Mouse (Mus musculus) hematopoietic stem cell, adult 5-6 weeks (primary cell): ENCODE measurements at regions not wholly inside any gene's neighbourhood (a gene's known extent, or its start where the extent isn't known, plus 50 kb on each side); places are given as distances from the start of the nearest gene placed in this dataset.

ENCODE experiments used
- ATAC-seq, 2 experiments: fragments of 125-278 bp in 1 of 2; replicated peaks in 1 of 2; 2 replicates each; pipeline ENCODE4 v1.8.0; 2016 to 2017; ENCODE audit warnings: inconsistent platforms in 2 of 2, mild to moderate bottlenecking in 2 of 2, moderate number of reproducible peaks in 2 of 2, low read depth in 1 of 2, moderate TSS enrichment in 1 of 2; ENCODE audit not compliant: low FRiP score in 2 of 2, poor library complexity in 2 of 2, severe bottlenecking in 2 of 2, insufficient read depth in 1 of 2, low TSS enrichment in 1 of 2

DNA sequence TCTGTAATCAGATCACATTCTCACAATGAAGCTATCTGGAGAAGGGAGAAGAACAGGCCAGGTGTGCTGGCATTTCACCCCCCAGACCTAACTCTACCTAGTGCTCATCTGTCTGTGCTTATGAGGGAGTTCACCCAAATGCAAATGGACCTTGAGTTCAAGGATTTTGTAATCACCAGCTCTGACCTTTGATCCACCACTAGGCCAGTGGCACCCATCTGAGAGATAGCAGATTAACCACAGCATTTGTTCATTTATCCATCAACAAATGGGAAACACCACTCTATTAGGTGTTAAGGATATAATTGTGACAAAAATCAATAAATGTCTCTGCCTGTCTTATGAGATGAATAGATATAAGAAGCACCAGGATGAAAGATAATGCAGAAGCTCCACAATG, 255.7 kb upstream of the Plxna2 start:
- ATAC-seq, result no peak

DNA sequence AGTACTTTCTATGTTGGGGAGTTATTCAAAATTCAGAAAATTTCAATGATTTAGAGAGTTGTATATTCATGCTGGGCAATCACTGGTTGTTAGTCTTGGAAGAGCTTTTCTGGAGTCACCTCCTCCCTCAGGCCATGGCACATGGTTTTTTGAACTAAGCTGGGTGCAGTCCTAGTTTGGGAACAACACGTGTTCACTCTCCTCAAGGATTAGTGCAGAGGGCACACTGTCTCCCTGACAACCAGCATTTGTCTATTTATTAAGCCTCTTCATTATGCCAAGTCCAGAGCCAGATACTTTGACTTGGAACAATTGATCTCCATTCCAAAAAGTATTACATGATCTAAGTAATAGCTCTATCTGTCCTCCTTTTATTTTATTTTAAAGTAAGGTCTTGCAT, 256.7 kb upstream of the Plxna2 start:
- no peak for ATAC-seq

- ATAC-seq, result no peak
Measured at GRCm38 (mm10) chr1:194354332-194355120, 263.5 kb upstream of the Plxna2 start.

GRCm38 (mm10) chr1:194345304-194346033, 272.5 kb upstream of the Plxna2 start:
- ATAC-seq, result no peak

- no peak for ATAC-seq
Measured at GRCm38 (mm10) chr1:194342568-194342967, 275.4 kb upstream of the Plxna2 start.

DNA sequence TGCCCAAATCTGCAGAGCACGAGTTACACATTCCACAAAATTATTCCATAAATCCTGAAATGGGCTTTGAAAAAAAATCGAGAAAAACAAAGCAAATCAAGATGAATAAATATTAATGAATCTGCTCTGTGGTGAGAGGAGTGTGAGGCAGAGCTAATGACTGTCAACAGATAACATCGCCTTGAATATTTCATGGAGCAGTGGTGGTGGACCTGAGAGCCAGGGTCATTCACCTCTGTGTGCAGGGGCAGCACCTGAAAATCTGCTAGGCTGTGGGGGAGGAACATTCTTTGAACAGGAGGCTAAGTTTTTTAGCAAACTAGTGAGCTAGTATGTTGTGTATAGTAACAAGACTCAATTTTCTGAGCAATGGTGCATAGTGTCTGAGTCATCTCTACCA, 276.3 kb upstream of the Plxna2 start:
- ATAC-seq, result no peak

- ATAC-seq, result no peak
Measured at GRCm38 (mm10) chr1:194334752-194335719, 283.0 kb upstream of the Plxna2 start.

DNA sequence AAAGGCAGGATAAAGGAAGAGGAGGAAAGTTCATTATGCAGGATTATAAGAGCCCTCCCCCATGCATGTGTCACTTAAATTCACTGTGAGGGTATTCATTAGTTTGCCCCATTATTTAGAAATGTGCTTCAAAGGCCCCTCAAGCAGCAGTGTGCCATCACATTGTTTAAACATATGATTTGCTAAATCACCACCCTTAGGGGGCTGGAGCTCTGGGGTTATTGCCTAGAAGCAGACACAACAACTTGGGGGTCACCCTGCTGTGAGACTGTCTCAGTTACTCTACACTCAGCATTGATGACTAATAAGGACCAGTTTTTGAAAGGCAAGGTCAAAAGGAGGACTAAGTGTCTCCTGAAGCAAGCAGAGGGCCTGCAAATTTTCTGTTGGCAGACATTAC, 285.4 kb upstream of the Plxna2 start:
- ATAC-seq, result no peak

DNA sequence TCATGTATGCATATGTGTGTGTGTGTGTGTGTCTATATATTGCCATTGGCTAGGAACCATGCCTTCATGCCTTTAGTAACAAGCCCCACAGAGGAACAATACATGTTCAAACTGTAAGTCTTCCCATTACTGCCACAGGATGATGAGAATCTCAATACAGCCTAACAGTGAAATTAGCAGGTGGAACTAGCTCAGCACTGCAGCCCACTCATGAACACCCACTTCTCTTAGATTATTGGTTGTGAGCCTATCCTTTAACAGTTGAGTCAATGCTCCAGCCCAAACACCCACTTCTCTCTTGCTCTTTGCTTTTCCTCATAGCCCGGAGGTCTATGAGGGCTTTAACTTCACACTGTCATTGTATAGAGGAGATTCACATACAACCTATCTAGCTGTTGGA, 287.5 kb upstream of the Plxna2 start:
- no peak for ATAC-seq

DNA sequence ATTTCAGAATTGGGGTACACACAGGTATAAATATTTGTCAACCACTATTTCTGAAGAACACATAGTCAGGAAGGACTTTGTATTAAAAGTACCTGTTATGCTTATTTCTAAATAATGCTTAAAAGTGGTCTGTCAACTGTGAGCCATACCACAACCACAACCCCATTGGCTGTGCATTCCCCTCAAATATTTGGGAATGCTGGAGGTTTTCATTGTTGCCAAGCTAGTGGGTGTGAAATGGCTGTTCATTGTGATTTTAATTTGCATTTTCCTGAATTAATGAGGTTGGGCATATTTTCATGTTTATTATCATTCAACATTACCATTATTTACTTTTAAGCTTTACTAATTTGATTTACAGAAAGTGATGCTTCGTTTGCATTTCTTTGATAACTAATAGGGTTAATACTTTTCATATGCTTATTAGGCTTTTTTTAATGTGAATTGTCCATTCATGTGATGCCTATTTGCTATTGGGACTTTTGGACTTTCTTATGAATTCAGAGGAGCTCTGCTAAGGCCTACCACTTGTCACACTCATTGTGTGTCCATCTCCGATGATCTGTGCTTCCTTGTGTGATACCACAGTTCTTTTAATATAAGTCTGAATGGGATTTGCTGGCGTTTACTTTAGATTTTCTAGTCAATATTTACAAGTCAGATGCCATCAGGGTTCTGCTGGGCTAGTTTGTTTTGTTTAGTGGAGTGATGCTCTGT, 297.5 kb upstream of the Plxna2 start:
- ATAC-seq, result no peak

GRCm38 (mm10) chr1:194318351-194318750, 299.7 kb upstream of the Plxna2 start:
- no peak for ATAC-seq

DNA sequence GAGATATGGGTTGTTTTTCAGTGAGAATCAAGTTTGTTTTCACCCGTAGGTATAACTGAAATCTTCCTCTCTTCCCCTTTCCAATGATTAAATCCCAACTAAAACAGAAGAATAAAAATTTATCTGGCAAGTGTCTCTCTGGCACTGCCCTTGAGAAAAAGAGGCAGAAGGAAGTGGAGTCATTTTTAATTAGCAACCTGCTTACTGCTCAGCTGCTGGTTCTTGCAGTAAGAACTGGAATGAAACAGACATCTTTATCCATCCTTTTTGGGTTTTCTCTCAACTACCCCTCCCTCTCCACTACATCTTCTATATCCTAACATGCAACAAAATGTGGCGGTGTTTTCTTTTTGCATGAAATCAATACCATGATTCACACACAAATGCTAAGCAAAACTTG, 302.4 kb upstream of the Plxna2 start:
- no peak for ATAC-seq

GRCm38 (mm10) chr1:194310373-194310772, 307.6 kb upstream of the Plxna2 start:
- ATAC-seq, result no peak

- no peak for ATAC-seq
Measured at GRCm38 (mm10) chr1:194308648-194309047, 309.4 kb upstream of the Plxna2 start.

- no peak for ATAC-seq
Measured at GRCm38 (mm10) chr1:194303951-194304350, 314.1 kb upstream of the Plxna2 start.

- ATAC-seq, result no peak
Measured at GRCm38 (mm10) chr1:194302775-194303174, 315.2 kb upstream of the Plxna2 start.

DNA sequence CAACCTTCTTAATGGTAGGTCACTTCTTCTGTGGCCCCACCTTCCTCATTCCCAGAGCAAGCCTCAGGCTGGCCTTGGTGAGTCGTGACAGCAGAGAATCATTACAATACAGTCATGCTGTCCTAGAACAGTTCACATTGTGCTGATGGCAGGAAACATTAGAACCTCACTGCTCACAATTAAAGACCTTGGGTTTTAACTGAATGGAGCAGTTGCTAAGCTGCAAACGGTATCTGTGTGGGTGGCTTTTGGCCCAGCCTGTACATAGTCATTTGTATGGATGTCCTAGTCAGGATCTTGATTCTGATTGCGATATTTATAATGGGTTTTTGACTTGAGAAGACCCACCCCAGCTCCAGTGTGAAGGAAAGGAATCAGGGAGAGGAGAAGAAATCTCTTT, 336.1 kb upstream of the Plxna2 start:
- no peak for ATAC-seq
